Mouse (Mus musculus) bone marrow, adult 2 months (tissue): ENCODE data around the gene Wdr45.

Experiments used
- CTCF ChIP-seq: fragments of 200-500 bp; IDR thresholded peaks from 2 replicates; pipeline ENCODE4 v1.5.1; 2011; ENCODE audit warnings: low read length, control low read depth; ENCODE audit not compliant: control insufficient read depth, insufficient read depth
- POLR2A ChIP-seq: fragments of 200-500 bp; IDR thresholded peaks from 2 replicates; pipeline ENCODE4 v1.6.1; 2011; ENCODE audit warnings: low read depth, mild to moderate bottlenecking, control low read depth, low read length, borderline replicate concordance; ENCODE audit not compliant: control insufficient read depth

DNA sequence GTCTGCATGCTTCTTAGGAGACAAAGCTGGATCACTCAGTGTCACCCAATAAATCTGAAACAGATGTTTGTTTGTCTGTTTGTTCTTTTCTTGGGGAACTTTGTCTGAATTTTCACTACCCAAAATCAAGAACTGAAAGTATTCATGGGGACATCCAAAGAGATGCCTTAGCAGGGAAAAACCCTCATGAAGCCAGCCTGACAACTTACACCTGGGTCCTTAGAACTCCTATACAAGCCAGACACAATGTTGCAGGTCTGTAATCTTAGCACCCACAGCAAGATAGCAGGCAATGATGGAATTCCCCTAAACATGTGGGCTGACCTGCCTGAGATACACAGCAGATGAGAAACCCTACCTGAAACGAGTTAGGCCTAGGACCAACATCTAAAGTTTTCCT lies 30.8 kb downstream of the Wdr45 start:
- no peak for TF ChIP-seq CTCF
- TF ChIP-seq POLR2A: no peak
